ENCODE assay signal across 9 mouse cellular contexts in genomic region chr15:62295233-62295927, GRCm38 (mm10).
DNase-seq lines count a peak whose midpoint lies in the region; ATAC-seq and TF ChIP-seq lines count a peak whose summit lies in the region.
"Had no signal": no experiment of that assay in that cellular context is flagged by ENCODE, and none has a peak within 500 bp of the region (broad histone marks: within the 10 kb centered on the region; RNA-seq: fewer than 3 reads in every experiment).

No protein-coding gene starts in this region.

- 0 out of 2 replicates have a peak, but pooled peaks have one; percentile 2 for TF ChIP-seq CTCF in liver, adult 2 months (IDR thresholded peaks at IDR 0.05; ENCODE audit: low read depth, low read length)

- H3K9me3 ChIP-seq in liver, embryonic 12.5 days (replicated peaks): no peaks in the 10 kb centered on the region
- no peaks in the 10 kb centered on the region for H3K9me3 ChIP-seq in heart, embryonic 15.5 days (replicated peaks)
- no peaks in the 10 kb centered on the region for H3K9me3 ChIP-seq in lung, embryonic 16.5 days (ENCODE audit: control insufficient read depth, low read length)
- H3K9me3 ChIP-seq: G1E had no signal

- no peaks in the 10 kb centered on the region for H3K79me2 ChIP-seq in liver, adult 2 months (ENCODE audit: control insufficient read depth, insufficient read depth, low read length)

- H3K4me2 ChIP-seq in liver, embryonic 12.5 days: no peak overlapping the region
- peak overlapping the region; percentile 43 for H3K4me2 ChIP-seq in heart, embryonic 15.5 days
- H3K4me2 ChIP-seq in lung, embryonic 16.5 days (ENCODE audit: low read depth, low read length): 0 out of 2 replicates have a peak overlapping the region, but pooled peaks have one; percentile 16

- H3K36me3 ChIP-seq in liver, adult 2 months (ENCODE audit: control insufficient read depth, insufficient read depth, low read length): no peaks in the 10 kb centered on the region
- H3K36me3 ChIP-seq in liver, embryonic 12.5 days: no peaks in the 10 kb centered on the region
- no peaks in the 10 kb centered on the region for H3K36me3 ChIP-seq in heart, embryonic 15.5 days
- H3K36me3 ChIP-seq in lung, embryonic 16.5 days (ENCODE audit: control insufficient read depth, insufficient read depth, low read length): no peaks in the 10 kb centered on the region
- H3K36me3 ChIP-seq: G1E had no signal

- H3K4me1 ChIP-seq in liver, adult 2 months (ENCODE audit: control insufficient read depth, insufficient read depth, low read length): peaks cover 7% of the 10 kb centered on the region; the same call in 1 of the 2 replicates
- H3K4me1 ChIP-seq in liver, embryonic 12.5 days: peaks cover 13% of the 10 kb centered on the region
- H3K4me1 ChIP-seq in heart, embryonic 15.5 days (replicated peaks): peaks cover 13% of the 10 kb centered on the region
- H3K4me1 ChIP-seq in lung, embryonic 16.5 days (replicated peaks; ENCODE audit: control insufficient read depth, insufficient read depth, low read length): peaks cover 7% of the 10 kb centered on the region; the same call in 1 of the 2 replicates

- DNase-seq in liver, adult 2 months (ENCODE audit: extremely low read depth, low read depth, low spot score): peak; percentile 98
- peak; percentile 38 for DNase-seq in embryo, embryonic 10.5 days (ENCODE audit: low spot score)
- peak; percentile 33 for DNase-seq in large intestine, adult 2 months (ENCODE audit: low read depth, low spot score)
- peak; percentile 16 for DNase-seq in telencephalon, adult 2 months (ENCODE audit: low read depth, low spot score)

- WGBS in liver, adult 2 months: 31% methylated on average over 8 of the region's 8 CpGs
- 43% methylated on average over 8 of the region's 8 CpGs for whole genome bisulfite sequencing in liver, embryonic 12.5 days (ENCODE audit: insufficient replicate concordance)
- WGBS in heart, embryonic 15.5 days: 40% methylated on average over 8 of the region's 8 CpGs
- 42% methylated on average over 8 of the region's 8 CpGs for WGBS in large intestine, adult 2 months
- 34% methylated on average over 8 of the region's 8 CpGs for WGBS in lung, embryonic 16.5 days

- H3K9ac ChIP-seq in liver, adult 2 months (ENCODE audit: low read depth, low read length): peak overlapping the region; percentile 5; the same call in 1 of the 2 replicates
- no peak overlapping the region for H3K9ac ChIP-seq in liver, embryonic 12.5 days
- H3K9ac ChIP-seq in heart, embryonic 15.5 days: peak overlapping the region; percentile 12; the same call in 1 of the 2 replicates
- H3K9ac ChIP-seq in lung, embryonic 16.5 days (ENCODE audit: low read length): peak overlapping the region; percentile 2; the same call in 1 of the 2 replicates

- H3K27me3 ChIP-seq in liver, adult 2 months (ENCODE audit: control insufficient read depth, insufficient read depth, low read length): no peaks in the 10 kb centered on the region
- no peaks in the 10 kb centered on the region for H3K27me3 ChIP-seq in liver, embryonic 12.5 days (replicated peaks)
- H3K27me3 ChIP-seq in heart, embryonic 15.5 days: no peaks in the 10 kb centered on the region
- H3K27me3 ChIP-seq in lung, embryonic 16.5 days (ENCODE audit: control insufficient read depth, insufficient read depth, low read depth, low read length): no peaks in the 10 kb centered on the region

- TF ChIP-seq POLR2A in liver, adult 2 months (IDR thresholded peaks at IDR 0.05; ENCODE audit: extremely low read depth, insufficient read depth, low read length): no peak

- ATAC-seq in liver, embryonic 12.5 days: no peak
- ATAC-seq in heart, embryonic 15.5 days (replicated peaks; ENCODE audit: insufficient number of reproducible peaks, insufficient read depth, low FRiP score, low read depth): no peak
- ATAC-seq in lung, embryonic 16.5 days (ENCODE audit: low read depth): peak; percentile 61
- ATAC-seq in megakaryocyte progenitor cell, adult 5-6 weeks (replicated peaks; ENCODE audit: poor library complexity): no peak

- no peak overlapping the region for H3K4me3 ChIP-seq in liver, adult 2 months (ENCODE audit: insufficient read depth, low read depth, low read length)
- no peak overlapping the region for H3K4me3 ChIP-seq in liver, embryonic 12.5 days
- H3K4me3 ChIP-seq in heart, embryonic 15.5 days: no peak overlapping the region
- no peak overlapping the region for H3K4me3 ChIP-seq in lung, embryonic 16.5 days (ENCODE audit: low read length)

- H3K27ac ChIP-seq in liver, adult 2 months (replicated peaks; ENCODE audit: insufficient read depth, low read depth, low read length): peak overlapping the region; percentile 60
- H3K27ac ChIP-seq in liver, embryonic 12.5 days: no peak overlapping the region
- H3K27ac ChIP-seq in heart, embryonic 15.5 days: peak overlapping the region; percentile 66
- H3K27ac ChIP-seq in lung, embryonic 16.5 days (ENCODE audit: low read length): peak overlapping the region; percentile 63

Comparison
In these comparisons a context has a peak if more than half of its experiments do, and no peak if none do; other contexts are left out.
1. DNase-seq: peak in every context shown above with its lines; median percentile 98 in liver, adult 2 months; 38 in embryo, embryonic 10.5 days; 33 in large intestine, adult 2 months; 16 in telencephalon, adult 2 months.